In genomic region chr9:28003131-28003530, GRCm38 (mm10) we compare ENCODE assay signal across 18 mouse cellular contexts.
DNase-seq lines count a peak whose midpoint lies in the region; ATAC-seq and TF ChIP-seq lines count a peak whose summit lies in the region.
"Had no signal": no experiment of that assay in that cellular context is flagged by ENCODE, and none has a peak within 500 bp of the region (broad histone marks: within the 10 kb centered on the region; RNA-seq: fewer than 3 reads in every experiment).

No protein-coding gene starts in this region.

- 0 out of 2 replicates have a peak overlapping the region, but pooled peaks have one; percentile 20 for H3K27ac ChIP-seq in hindbrain, postnatal 0 days
- no peak overlapping the region for H3K27ac ChIP-seq in hindbrain, embryonic 16.5 days (ENCODE audit: low read depth, low read length)
- 0 out of 2 replicates have a peak overlapping the region, but pooled peaks have one; percentile 29 for H3K27ac ChIP-seq in midbrain, embryonic 15.5 days
- no peak overlapping the region for H3K27ac ChIP-seq in midbrain, embryonic 16.5 days (ENCODE audit: low read length)
- H3K27ac ChIP-seq: embryonic facial prominence, embryonic 10.5 days; embryonic facial prominence, embryonic 12.5 days; forebrain, embryonic 13.5 days; forebrain, embryonic 15.5 days had no signal

- TF ChIP-seq CTCF in hindbrain, postnatal 0 days (IDR thresholded peaks at IDR 0.05; ENCODE audit: low read depth), result no peak
- TF ChIP-seq CTCF in brain, embryonic 14.5 days (IDR thresholded peaks at IDR 0.05; ENCODE audit: borderline replicate concordance, extremely low read depth, insufficient read depth, insufficient read length), result no peak

- no peaks in the 10 kb centered on the region for H3K4me1 ChIP-seq in hindbrain, postnatal 0 days (ENCODE audit: insufficient read depth, low read length)
- no peaks in the 10 kb centered on the region for H3K4me1 ChIP-seq in hindbrain, embryonic 16.5 days (ENCODE audit: control insufficient read depth, insufficient read depth, low read depth, low read length)
- H3K4me1 ChIP-seq in midbrain, embryonic 15.5 days, result 0 out of 2 replicates have a peak, but pooled peaks cover 5% of the 10 kb centered on the region
- peaks cover 8% of the 10 kb centered on the region; the same call in 1 of the 2 replicates for H3K4me1 ChIP-seq in midbrain, embryonic 16.5 days (ENCODE audit: control insufficient read depth, insufficient read depth, low read length)
- H3K4me1 ChIP-seq: embryonic facial prominence, embryonic 12.5 days had no signal

- H3K4me2 ChIP-seq in hindbrain, postnatal 0 days (ENCODE audit: low read depth, low read length), result no peak overlapping the region
- no peak overlapping the region for H3K4me2 ChIP-seq in hindbrain, embryonic 16.5 days (ENCODE audit: low read length)
- H3K4me2 ChIP-seq in midbrain, embryonic 15.5 days, result no peak overlapping the region
- H3K4me2 ChIP-seq in midbrain, embryonic 16.5 days (ENCODE audit: low read length), result no peak overlapping the region
- H3K4me2 ChIP-seq: embryonic facial prominence, embryonic 12.5 days; forebrain, embryonic 13.5 days; forebrain, embryonic 15.5 days had no signal

- ATAC-seq in hindbrain, postnatal 0 days, result no peak
- ATAC-seq in hindbrain, embryonic 16.5 days, result no peak
- no peak for ATAC-seq in midbrain, embryonic 15.5 days (replicated peaks)
- no peak for ATAC-seq in midbrain, embryonic 16.5 days
- ATAC-seq: forebrain, embryonic 13.5 days; forebrain, embryonic 15.5 days had no signal

- no peaks in the 10 kb centered on the region for H3K27me3 ChIP-seq in hindbrain, postnatal 0 days (ENCODE audit: insufficient read depth, low read length)
- no peaks in the 10 kb centered on the region for H3K27me3 ChIP-seq in hindbrain, embryonic 16.5 days (replicated peaks; ENCODE audit: control insufficient read depth, insufficient read depth, low read length)
- H3K27me3 ChIP-seq in midbrain, embryonic 15.5 days (replicated peaks), result no peaks in the 10 kb centered on the region
- H3K27me3 ChIP-seq in midbrain, embryonic 16.5 days (ENCODE audit: control insufficient read depth, insufficient read depth, low read depth, low read length), result no peaks in the 10 kb centered on the region
- H3K27me3 ChIP-seq: embryonic facial prominence, embryonic 12.5 days; forebrain, embryonic 13.5 days; forebrain, embryonic 15.5 days had no signal

- TF ChIP-seq POLR2A in brain, embryonic 14.5 days (IDR thresholded peaks at IDR 0.05; ENCODE audit: borderline replicate concordance, extremely low read depth, insufficient read depth, insufficient read length, poor library complexity, severe bottlenecking), result no peak

- no peaks in the 10 kb centered on the region for H3K9me3 ChIP-seq in hindbrain, postnatal 0 days (ENCODE audit: low read length)
- peaks cover 5% of the 10 kb centered on the region; the same call in 1 of the 2 replicates for H3K9me3 ChIP-seq in hindbrain, embryonic 16.5 days (ENCODE audit: control insufficient read depth, low read length)
- no peaks in the 10 kb centered on the region for H3K9me3 ChIP-seq in midbrain, embryonic 15.5 days
- no peaks in the 10 kb centered on the region for H3K9me3 ChIP-seq in midbrain, embryonic 16.5 days (replicated peaks; ENCODE audit: control insufficient read depth, low read length, poor library complexity, severe bottlenecking)
- H3K9me3 ChIP-seq: embryonic facial prominence, embryonic 12.5 days had no signal

- WGBS in hindbrain, postnatal 0 days, result 51% methylated on average over 3 of the region's 3 CpGs
- 68% methylated on average over 3 of the region's 3 CpGs for WGBS in hindbrain, embryonic 16.5 days
- WGBS in midbrain, embryonic 15.5 days, result 50% methylated on average over 3 of the region's 3 CpGs
- 54% methylated on average over 3 of the region's 3 CpGs for WGBS in midbrain, embryonic 16.5 days

- H3K36me3 ChIP-seq in hindbrain, postnatal 0 days (ENCODE audit: insufficient read depth, low read length), result no peaks in the 10 kb centered on the region
- no peaks in the 10 kb centered on the region for H3K36me3 ChIP-seq in hindbrain, embryonic 16.5 days (ENCODE audit: control insufficient read depth, insufficient read depth, low read length)
- no peaks in the 10 kb centered on the region for H3K36me3 ChIP-seq in midbrain, embryonic 15.5 days (replicated peaks)
- no peaks in the 10 kb centered on the region for H3K36me3 ChIP-seq in midbrain, embryonic 16.5 days (ENCODE audit: control insufficient read depth, insufficient read depth, low read length)
- H3K36me3 ChIP-seq: embryonic facial prominence, embryonic 10.5 days; embryonic facial prominence, embryonic 12.5 days; forebrain, embryonic 15.5 days had no signal

- no peak overlapping the region for H3K4me3 ChIP-seq in hindbrain, postnatal 0 days (ENCODE audit: low read length)
- no peak overlapping the region for H3K4me3 ChIP-seq in hindbrain, embryonic 16.5 days (ENCODE audit: low read length)
- no peak overlapping the region for H3K4me3 ChIP-seq in midbrain, embryonic 15.5 days
- no peak overlapping the region for H3K4me3 ChIP-seq in midbrain, embryonic 16.5 days (ENCODE audit: low read depth, low read length)
- H3K4me3 ChIP-seq: embryonic facial prominence, embryonic 10.5 days; embryonic facial prominence, embryonic 12.5 days; forebrain, embryonic 13.5 days; forebrain, embryonic 15.5 days had no signal

- DNase-seq in hindbrain, postnatal 0 days (ENCODE audit: low spot score), result peak; percentile 31
- DNase-seq in brain, embryonic 14.5 days (ENCODE audit: low read depth), result peak; percentile 50
- DNase-seq in testis, postnatal 10 days (ENCODE audit: low spot score), result no peak
- DNase-seq: adrenal gland, adult 2 months; adrenal gland, postnatal 10 days; adrenal gland, postnatal 25 days; cerebellum, adult 11-12 months; cerebellum, adult 2 months; cerebellum, adult 9-10 months; cerebellum, postnatal 10 days; cerebellum, postnatal 25 days had no signal

- H3K9ac ChIP-seq in hindbrain, postnatal 0 days (replicated peaks; ENCODE audit: low read length), result no peak overlapping the region
- no peak overlapping the region for H3K9ac ChIP-seq in hindbrain, embryonic 16.5 days (ENCODE audit: low read depth, low read length)
- H3K9ac ChIP-seq in midbrain, embryonic 15.5 days, result no peak overlapping the region
- no peak overlapping the region for H3K9ac ChIP-seq in midbrain, embryonic 16.5 days (ENCODE audit: low read depth, low read length)
- H3K9ac ChIP-seq: embryonic facial prominence, embryonic 12.5 days; forebrain, embryonic 13.5 days; forebrain, embryonic 15.5 days had no signal

Comparison
In these comparisons a context has a peak if more than half of its experiments do, and no peak if none do; other contexts are left out.
1. H3K27ac ChIP-seq: peak in hindbrain, postnatal 0 days (single experiment) and midbrain, embryonic 15.5 days (single experiment); none in hindbrain, embryonic 16.5 days (single experiment) and midbrain, embryonic 16.5 days (single experiment).